Comparison of ENCODE assay signal across 22 mouse cellular contexts in genomic region chr6:72841986-72842502, GRCm38 (mm10). TPM values are rescaled to one million over a fixed set of nuclear protein-coding genes. Genes with fewer than 3 reads are reported as not detected.
DNase-seq lines count a peak whose midpoint lies in the region; ATAC-seq and TF ChIP-seq lines count a peak whose summit lies in the region.
"Had no signal": no experiment of that assay in that cellular context is flagged by ENCODE, and none has a peak within 500 bp of the region (broad histone marks: within the 10 kb centered on the region; RNA-seq: fewer than 3 reads in every experiment).

No protein-coding gene starts in this region.

- no peaks in the 10 kb centered on the region for H3K9me3 ChIP-seq in hindbrain, embryonic 11.5 days (ENCODE audit: control insufficient read depth, low read length)
- H3K9me3 ChIP-seq: embryonic facial prominence, embryonic 10.5 days; forebrain, embryonic 13.5 days; heart, embryonic 15.5 days had no signal

- WGBS in hindbrain, embryonic 11.5 days, result 94% methylated on average over 7 of the region's 7 CpGs

- no peaks in the 10 kb centered on the region for H3K27me3 ChIP-seq in hindbrain, embryonic 11.5 days (ENCODE audit: control insufficient read depth, insufficient read depth, low read length)
- H3K27me3 ChIP-seq: forebrain, embryonic 13.5 days; heart, embryonic 15.5 days had no signal

- ATAC-seq in hindbrain, embryonic 11.5 days (ENCODE audit: low FRiP score), result no peak
- ATAC-seq: activated CD4-positive, CD25-positive, alpha-beta regulatory T cell, adult 4 months; forebrain, embryonic 13.5 days; forebrain, postnatal 0 days; intestine, embryonic 16.5 days had no signal

- H3K4me3 ChIP-seq in layer of hippocampus, adult 2 months, result no peak overlapping the region
- no peak overlapping the region for H3K4me3 ChIP-seq in hindbrain, embryonic 11.5 days (ENCODE audit: low read depth, low read length)
- H3K4me3 ChIP-seq: embryonic facial prominence, embryonic 10.5 days; forebrain, embryonic 13.5 days; heart, embryonic 15.5 days had no signal

- DNase-seq in adrenal gland, postnatal 25 days, result peak; percentile 16
- DNase-seq in adrenal gland, adult 8-10 months, result no peak
- no peak for DNase-seq in layer of hippocampus, adult 2 months (ENCODE audit: low spot score in 2 of 2)
- no peak for DNase-seq in layer of hippocampus, postnatal 36 days
- DNase-seq in ES-CJ7 (ENCODE audit: low read depth, low spot score), result peak; percentile 60
- peak; percentile 38 for DNase-seq in ZHBTc4 (ENCODE audit: low read depth, low spot score)
- no peak for DNase-seq in hindbrain, embryonic 11.5 days (ENCODE audit: low spot score)
- DNase-seq in B cell, adult 2 months, result no peak
- DNase-seq: cerebellum, adult 18-20 months; cerebellum, adult 9-11 months; cerebellum, postnatal 36 days; forebrain, postnatal 0 days; gastrocnemius, postnatal 36 days; heart, adult 11 months; heart, postnatal 14 days; kidney, adult 2 months had no signal

- no peak overlapping the region for H3K4me2 ChIP-seq in hindbrain, embryonic 11.5 days (replicated peaks; ENCODE audit: low read depth, low read length)
- H3K4me2 ChIP-seq: forebrain, embryonic 13.5 days; heart, embryonic 15.5 days; hindbrain, embryonic 14.5 days had no signal

- H3K4me1 ChIP-seq in hindbrain, embryonic 11.5 days (replicated peaks; ENCODE audit: control insufficient read depth, insufficient read depth, low read length), result no peaks in the 10 kb centered on the region
- H3K4me1 ChIP-seq: embryonic facial prominence, embryonic 10.5 days; forebrain, embryonic 13.5 days; heart, embryonic 15.5 days had no signal

- 0 out of 2 replicates have a peak, but pooled peaks cover 3% of the 10 kb centered on the region for H3K36me3 ChIP-seq in hindbrain, embryonic 11.5 days (ENCODE audit: control insufficient read depth, insufficient read depth, low read length)

- H3K27ac ChIP-seq in layer of hippocampus, adult 2 months, result peak overlapping the region; percentile 7
- no peak overlapping the region for H3K27ac ChIP-seq in hindbrain, embryonic 11.5 days (ENCODE audit: low read depth, low read length)
- H3K27ac ChIP-seq: embryonic facial prominence, embryonic 10.5 days; forebrain, embryonic 13.5 days; heart, embryonic 15.5 days; hindbrain, embryonic 14.5 days had no signal

- H3K9ac ChIP-seq in hindbrain, embryonic 11.5 days (ENCODE audit: low read depth, low read length), result no peak overlapping the region
- H3K9ac ChIP-seq: forebrain, embryonic 13.5 days; forebrain, postnatal 0 days; heart, embryonic 15.5 days; hindbrain, embryonic 14.5 days had no signal

- TF ChIP-seq CTCF in layer of hippocampus, adult 2 months (conservative IDR thresholded peaks at IDR 0.05), result no peak

RNA-seq across cellular contexts. Expression of gene Tcf7l1, which starts 53.0 kb away (rescaled TPM):
- 10.0 and 13.1 TPM in 2 replicates for total RNA-seq in adrenal gland, postnatal 25 days (2021)
- total RNA-seq in adrenal gland, adult 8-10 months (2022), result 10 to 100 TPM in 2 of 4 experiments, 1 to 10 TPM in 2; 8.2 to 21.0 (median 12.2) TPM
- 1 to 10 TPM; 3.6 to 3.8 TPM for total RNA-seq in layer of hippocampus, adult 2 months (2021)
- total RNA-seq in layer of hippocampus, postnatal 36 days (2021), result 1 to 10 TPM; 2.9 to 3.6 TPM
- 15.2 and 17.0 TPM in 2 replicates for polyA plus RNA-seq in hindbrain, embryonic 11.5 days (2014; fragmentation: Nextera tagmentation; extraction: Ambion mirVana)

RNA-seq across cellular contexts. Expression of gene Kcmf1, which starts 57.7 kb away (rescaled TPM):
- 81.8 and 83.5 TPM in 2 replicates for total RNA-seq in adrenal gland, postnatal 25 days (2021)
- 10 to 100 TPM; 70.8 to 89.2 (median 76.8) TPM for total RNA-seq in adrenal gland, adult 8-10 months (2022)
- 10 to 100 TPM; 57.8 to 64.1 TPM for total RNA-seq in layer of hippocampus, adult 2 months (2021)
- total RNA-seq in layer of hippocampus, postnatal 36 days (2021), result 10 to 100 TPM; 62.3 to 64.6 TPM
- polyA plus RNA-seq in hindbrain, embryonic 11.5 days (2014; fragmentation: Nextera tagmentation; extraction: Ambion mirVana), result 35.3 and 45.9 TPM in 2 replicates

Comparison
In these comparisons a context has a peak if more than half of its experiments do, and no peak if none do; other contexts are left out.
1. DNase-seq: peak in adrenal gland, postnatal 25 days (single experiment), ES-CJ7 (single experiment) and ZHBTc4 (single experiment); none in adrenal gland, adult 8-10 months (single experiment), layer of hippocampus, adult 2 months (0 of 2), layer of hippocampus, postnatal 36 days (0 of 2), hindbrain, embryonic 11.5 days (single experiment) and B cell, adult 2 months (0 of 2).